Mouse (Mus musculus) cortical plate, adult 2 months (tissue): Measurements from ENCODE around the gene Col8a1.

Experiments used
- CTCF ChIP-seq: fragments of 200-500 bp; IDR thresholded peaks from 2 replicates; pipeline ENCODE4 v1.5.1; 2011; ENCODE audit warnings: mild to moderate bottlenecking, control low read depth, low read length; ENCODE audit not compliant: insufficient read depth; ENCODE audit errors: extremely low read depth
- POLR2A ChIP-seq: fragments of 200-500 bp; IDR thresholded peaks from 2 replicates; pipeline ENCODE4 v1.6.1; 2011; ENCODE audit warnings: mild to moderate bottlenecking, low read length, control low read depth; ENCODE audit not compliant: insufficient read depth; ENCODE audit errors: extremely low read depth

GRCm38 (mm10) chr16:57685790-57686399, 68.6 kb downstream of the Col8a1 start:
- no peak for TF ChIP-seq POLR2A
- no peak for TF ChIP-seq CTCF
